Mouse (Mus musculus): Measurements from ENCODE around the gene Kank4. TPM values are rescaled to one million over a fixed set of nuclear protein-coding genes. Genes with fewer than 3 reads are reported as not detected.

Kank4 gene
- total and polyA plus RNA-seq, 3 experiments, result not detected

DNA sequence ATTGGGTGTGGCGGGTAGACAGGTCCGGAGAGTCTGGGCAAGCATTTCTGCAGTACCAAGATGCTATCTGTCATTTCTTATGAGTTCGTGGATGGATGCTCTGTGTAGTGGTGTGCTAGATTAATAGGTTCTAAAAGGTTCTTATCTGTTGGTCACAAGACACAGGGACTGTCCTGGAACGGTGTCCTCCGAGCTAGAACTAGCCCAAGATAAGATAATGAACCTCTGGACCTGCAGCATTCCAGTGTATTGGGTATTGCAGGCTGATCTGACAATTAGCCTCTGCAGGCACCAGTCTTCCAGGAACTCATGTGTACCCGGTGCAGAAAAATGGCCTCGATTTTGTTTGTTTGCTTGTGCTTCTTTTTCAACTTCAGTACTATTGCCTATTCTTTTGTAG, 88.6 kb downstream of the Kank4 start:
- Histone ChIP-seq H3K9me3 (replicated peaks; ENCODE audit: insufficient read depth, low read length) (no peaks in the 10 kb centered on the region), H3K27me3 (ENCODE audit: control insufficient read depth in 1 of 2, insufficient read depth in 2 of 2, low read length in 2 of 2) (no peaks in the 10 kb centered on the region), H3K4me1 (ENCODE audit: control insufficient read depth in 1 of 2, insufficient read depth in 2 of 2, low read length in 2 of 2) (no peaks in the 10 kb centered on the region), H3K36me3 (ENCODE audit: control insufficient read depth in 1 of 2, insufficient read depth in 2 of 2, low read length in 2 of 2) (no peaks in the 10 kb centered on the region), H3K27ac (ENCODE audit: control insufficient read depth, low read depth, low read length) (no peak overlapping the region), H3K79me2 (ENCODE audit: control insufficient read depth, insufficient read depth, low read length, poor library complexity) (no peaks in the 10 kb centered on the region), H3K9ac (ENCODE audit: control insufficient read depth, low read depth, low read length, poor library complexity, severe bottlenecking) (no peak overlapping the region), H3K4me3 (ENCODE audit: control insufficient read depth in 1 of 2, insufficient read depth in 1 of 2, low read depth in 2 of 2, low read length in 2 of 2) (no peak overlapping the region)
- TF ChIP-seq EP300 (IDR thresholded peaks at IDR 0.05; ENCODE audit: low read depth in 1 of 2, low read length in 2 of 2) (no peak), HCFC1 (IDR thresholded peaks at IDR 0.05; ENCODE audit: low read depth, low read length) (no peak), MAFK (IDR thresholded peaks at IDR 0.05; ENCODE audit: borderline replicate concordance, low read depth, low read length) (no peak), NRF1 (IDR thresholded peaks at IDR 0.05; ENCODE audit: insufficient read depth, low read depth, low read length, poor library complexity, severe bottlenecking) (no peak), UBTF (IDR thresholded peaks at IDR 0.05; ENCODE audit: borderline replicate concordance, insufficient read depth, low read depth, low read length) (no peak), NELFE (IDR thresholded peaks at IDR 0.05; ENCODE audit: low read depth, low read length) (no peak), ETS1 (IDR thresholded peaks at IDR 0.05; ENCODE audit: low read depth, low read length) (no peak), E2F4 (IDR thresholded peaks at IDR 0.05; ENCODE audit: borderline replicate concordance, low read depth, low read length) (no peak), MAZ (IDR thresholded peaks at IDR 0.05; ENCODE audit: low read depth, low read length) (no peak), POLR2A (IDR thresholded peaks at IDR 0.05; ENCODE audit: control insufficient read depth in 1 of 2, insufficient read depth in 1 of 2, low read depth in 1 of 2, low read length in 2 of 2, poor library complexity in 1 of 2) (no peak), SMC3 (IDR thresholded peaks at IDR 0.05; ENCODE audit: low read depth, low read length) (no peak), MYB (IDR thresholded peaks at IDR 0.05; ENCODE audit: low read depth, low read length) (no peak), TCF12 (IDR thresholded peaks at IDR 0.05; ENCODE audit: low read depth, low read length) (no peak)
- no peak for DNase-seq (ENCODE audit: low read depth, low spot score)

- Histone ChIP-seq H3K79me2 (ENCODE audit: control insufficient read depth, insufficient read depth, low read length, poor library complexity) (no peaks in the 10 kb centered on the region), H3K27me3 (ENCODE audit: control insufficient read depth in 1 of 2, insufficient read depth in 2 of 2, low read length in 2 of 2) (no peaks in the 10 kb centered on the region), H3K27ac (ENCODE audit: control insufficient read depth, low read depth, low read length) (no peak overlapping the region), H3K4me1 (ENCODE audit: control insufficient read depth in 1 of 2, insufficient read depth in 2 of 2, low read length in 2 of 2) (no peaks in the 10 kb centered on the region), H3K4me3 (ENCODE audit: control insufficient read depth in 1 of 2, insufficient read depth in 1 of 2, low read depth in 2 of 2, low read length in 2 of 2) (no peak overlapping the region), H3K36me3 (ENCODE audit: control insufficient read depth in 1 of 2, insufficient read depth in 2 of 2, low read length in 2 of 2) (no peaks in the 10 kb centered on the region), H3K9ac (ENCODE audit: control insufficient read depth, low read depth, low read length, poor library complexity, severe bottlenecking) (no peak overlapping the region), H3K9me3 (replicated peaks; ENCODE audit: insufficient read depth, low read length) (no peaks in the 10 kb centered on the region)
- no peak for TF ChIP-seq CTCF (IDR thresholded peaks at IDR 0.05 in 2 of 3, conservative IDR thresholded peaks at IDR 0.05 in 1 of 3; ENCODE audit: control insufficient read depth in 1 of 3, insufficient read depth in 1 of 3, low read depth in 2 of 3, low read length in 3 of 3, poor library complexity in 1 of 3, severe bottlenecking in 1 of 3)
- no peak for DNase-seq (ENCODE audit: low read depth, low spot score)
Measured at GRCm38 (mm10) chr4:98727959-98728347, 89.4 kb downstream of the Kank4 start.

DNA sequence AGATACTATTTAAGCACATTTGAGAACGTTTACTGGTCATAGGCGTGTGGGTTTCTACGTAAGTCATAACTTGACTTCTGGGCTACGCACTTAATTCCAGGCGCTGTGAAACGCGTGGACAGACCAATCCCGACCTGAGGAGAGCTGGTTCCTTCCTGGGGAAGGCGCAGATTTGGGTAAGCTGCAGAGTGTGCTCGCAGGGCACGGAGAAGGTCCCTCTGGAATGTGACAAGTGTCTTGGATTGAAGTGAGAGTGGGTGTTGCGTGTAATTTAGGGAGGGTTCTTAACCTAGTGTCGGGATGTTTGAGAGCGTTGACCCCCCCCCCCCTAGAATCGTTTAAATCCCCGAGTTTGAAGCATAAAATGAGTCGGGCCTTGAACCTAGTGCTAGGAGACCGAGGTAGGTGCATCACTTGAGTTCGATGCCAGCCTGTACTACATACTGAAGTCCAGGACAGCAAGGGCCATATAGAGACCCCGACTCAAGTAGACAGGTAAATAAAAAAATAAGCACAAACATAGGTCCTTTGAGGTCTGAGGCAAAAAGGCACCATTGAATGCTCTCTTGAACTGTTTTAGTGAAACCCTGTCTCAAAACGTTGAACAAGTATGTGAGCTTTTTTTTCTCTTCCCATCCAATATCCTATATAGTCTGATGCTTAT, 89.9 kb downstream of the Kank4 start:
- H3K27ac ChIP-seq (ENCODE audit: control insufficient read depth, low read depth, low read length), result no peak overlapping the region
- H3K4me1 ChIP-seq (ENCODE audit: control insufficient read depth in 1 of 2, insufficient read depth in 2 of 2, low read length in 2 of 2), result no peaks in the 10 kb centered on the region
- no peaks in the 10 kb centered on the region for H3K36me3 ChIP-seq (ENCODE audit: control insufficient read depth in 1 of 2, insufficient read depth in 2 of 2, low read length in 2 of 2)
- TF ChIP-seq MEF2A (IDR thresholded peaks at IDR 0.05; ENCODE audit: extremely low read depth, insufficient replicate concordance, low read depth, low read length, poor library complexity, severe bottlenecking) (no peak), ZMIZ1 (IDR thresholded peaks at IDR 0.05; ENCODE audit: low read depth, low read length) (no peak), RCOR1 (IDR thresholded peaks at IDR 0.05; ENCODE audit: low read depth, low read length) (no peak), USF2 (IDR thresholded peaks at IDR 0.05; ENCODE audit: borderline replicate concordance in 1 of 2, insufficient read depth in 1 of 2, low read depth in 1 of 2, low read length in 2 of 2) (no peak), SMC3 (IDR thresholded peaks at IDR 0.05; ENCODE audit: low read depth, low read length) (no peak), CTCF (IDR thresholded peaks at IDR 0.05 in 2 of 3, conservative IDR thresholded peaks at IDR 0.05 in 1 of 3; ENCODE audit: control insufficient read depth in 1 of 3, insufficient read depth in 1 of 3, low read depth in 2 of 3, low read length in 3 of 3, poor library complexity in 1 of 3, severe bottlenecking in 1 of 3) (no peak), POLR2AphosphoS5 (IDR thresholded peaks at IDR 0.05; ENCODE audit: borderline replicate concordance, low read depth, low read length) (no peak), GABPA (IDR thresholded peaks at IDR 0.05; ENCODE audit: low read depth, low read length) (no peak), ELF1 (IDR thresholded peaks at IDR 0.05; ENCODE audit: low read depth, low read length) (no peak), CHD2 (IDR thresholded peaks at IDR 0.05; ENCODE audit: low read length) (no peak), CHD1 (IDR thresholded peaks at IDR 0.05; ENCODE audit: low read depth, low read length) (no peak), NELFE (IDR thresholded peaks at IDR 0.05; ENCODE audit: low read depth, low read length) (no peak)
- no peak overlapping the region for H3K9ac ChIP-seq (ENCODE audit: control insufficient read depth, low read depth, low read length, poor library complexity, severe bottlenecking)
- DNase-seq (ENCODE audit: low read depth, low spot score), result no peak
- no peak overlapping the region for H3K4me3 ChIP-seq (ENCODE audit: control insufficient read depth in 1 of 2, insufficient read depth in 1 of 2, low read depth in 2 of 2, low read length in 2 of 2)
- H3K79me2 ChIP-seq (ENCODE audit: control insufficient read depth, insufficient read depth, low read length, poor library complexity), result no peaks in the 10 kb centered on the region
- no peaks in the 10 kb centered on the region for H3K27me3 ChIP-seq (ENCODE audit: control insufficient read depth in 1 of 2, insufficient read depth in 2 of 2, low read length in 2 of 2)
- H3K9me3 ChIP-seq (replicated peaks; ENCODE audit: insufficient read depth, low read length), result no peaks in the 10 kb centered on the region
